Mouse (Mus musculus): ENCODE data around the gene Cxcl13.
"Not testable (repeated sequence)": the region's sequence is repeated elsewhere in the genome, so short reads cannot be mapped to it uniquely, and the experiment has no call there.

Cxcl13 gene

DNA sequence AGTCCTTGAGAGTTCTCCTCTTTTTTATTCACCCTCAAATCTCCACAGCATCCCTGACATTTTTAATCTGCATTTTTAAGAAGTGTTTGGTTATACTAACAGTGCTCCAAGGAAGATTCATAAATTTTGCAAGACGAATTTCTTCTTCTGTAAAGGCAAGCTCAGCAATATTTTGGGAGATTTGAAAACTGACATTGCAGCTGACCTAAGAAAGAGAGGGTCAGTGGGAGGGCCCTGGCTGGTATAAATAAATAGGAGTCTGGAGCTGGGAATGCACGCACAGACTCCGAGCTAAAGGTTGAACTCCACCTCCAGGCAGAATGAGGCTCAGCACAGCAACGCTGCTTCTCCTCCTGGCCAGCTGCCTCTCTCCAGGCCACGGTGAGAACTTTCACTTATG lies at the start of gene Cxcl13:
Gene Cxcl13 (plus strand): TSS at position 301 of the 400 bp plus-strand sequence.
- no peak for DNase-seq (ENCODE audit: low spot score)

DNA sequence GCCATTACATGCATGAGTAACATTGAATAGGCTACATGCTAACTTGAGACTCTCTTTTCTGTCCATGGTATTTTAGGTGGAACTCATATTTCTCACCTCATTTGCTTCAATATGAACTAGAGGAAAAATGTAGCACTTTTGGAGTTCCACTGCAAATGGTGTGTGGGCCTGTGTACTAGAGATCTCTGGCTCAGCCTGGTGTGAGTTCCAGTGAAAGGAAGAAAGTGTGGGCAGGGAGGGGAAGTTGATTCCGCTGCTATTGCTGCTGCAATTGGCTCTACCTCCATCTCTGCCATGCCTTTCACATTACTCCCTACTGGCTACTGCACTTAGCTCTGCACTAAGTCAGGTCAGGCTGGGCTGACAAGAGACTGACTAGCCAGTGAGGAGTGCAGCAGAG lies 45.7 kb upstream of the Cxcl13 start:
- DNase-seq (ENCODE audit: low spot score), result no peak

GRCm38 (mm10) chr5:95918491-95918890 lies 38.3 kb upstream of the Cxcl13 start:
- no peak for DNase-seq (ENCODE audit: low spot score)

DNA sequence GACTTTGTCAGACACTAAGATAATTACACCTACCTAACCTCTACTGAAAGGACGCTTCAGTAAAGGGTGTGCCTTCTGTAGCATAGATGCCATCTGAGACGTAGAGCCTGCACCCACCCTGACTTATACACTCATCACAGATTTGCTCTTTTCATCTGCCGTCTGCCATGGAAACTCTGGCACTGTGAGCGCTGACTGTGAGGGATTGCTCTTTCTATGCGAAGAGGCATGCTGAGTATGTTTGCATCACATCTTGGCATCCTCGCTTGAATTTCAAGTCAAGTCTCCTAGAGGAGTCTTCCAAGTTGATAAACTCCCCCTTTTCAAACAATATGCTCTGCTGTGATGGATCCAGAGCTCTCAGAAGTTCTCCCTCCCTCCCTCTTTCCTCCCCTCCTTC lies 32.7 kb upstream of the Cxcl13 start:
- DNase-seq (ENCODE audit: low spot score), result no peak

- DNase-seq (ENCODE audit: low spot score), result no peak
These were observed 31.4 kb upstream of the Cxcl13 start for GRCm38 (mm10) chr5:95925204-95925930.

DNA sequence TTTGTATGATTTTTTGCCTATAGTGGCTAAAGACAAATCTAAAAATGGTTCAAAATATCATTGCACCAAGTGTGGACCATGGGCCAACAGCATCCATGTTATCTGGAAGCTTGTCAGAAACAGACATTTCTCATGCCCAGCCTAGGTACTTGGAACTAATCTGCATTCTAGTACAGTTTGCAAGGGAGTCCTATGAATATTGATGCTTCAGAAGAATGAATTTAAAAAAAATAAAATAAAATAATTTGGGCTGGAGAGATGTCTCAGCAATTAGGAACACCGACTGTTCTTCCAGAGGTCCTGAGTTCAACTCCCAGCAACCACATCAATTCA lies 30.9 kb upstream of the Cxcl13 start:
- DNase-seq (ENCODE audit: low spot score), result no peak

DNA sequence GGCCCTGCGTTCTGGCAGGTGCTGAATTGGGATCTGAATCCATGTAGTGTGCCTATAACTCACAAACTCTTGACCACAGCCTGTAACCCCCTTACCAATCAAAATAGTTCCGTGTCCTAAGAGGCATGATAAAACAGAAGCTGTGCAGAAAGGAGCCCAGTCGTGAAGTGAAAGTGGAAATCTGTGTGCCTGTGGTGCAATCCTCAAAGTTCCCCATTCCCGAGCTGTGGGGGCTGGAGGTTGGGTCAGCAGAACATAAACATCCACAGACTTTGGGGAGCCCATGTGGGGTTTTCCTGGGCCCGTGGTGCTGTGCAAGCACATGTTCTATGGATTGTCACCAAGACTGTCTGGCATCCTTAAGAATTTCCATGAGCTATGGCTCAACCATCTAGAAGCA lies 21.7 kb upstream of the Cxcl13 start:
- DNase-seq (ENCODE audit: low spot score), result no peak

GRCm38 (mm10) chr5:95936068-95936467 lies 20.7 kb upstream of the Cxcl13 start:
- no peak for DNase-seq (ENCODE audit: low spot score)

GRCm38 (mm10) chr5:95937129-95937528 lies 19.6 kb upstream of the Cxcl13 start:
- DNase-seq (ENCODE audit: low spot score), result no peak

DNA sequence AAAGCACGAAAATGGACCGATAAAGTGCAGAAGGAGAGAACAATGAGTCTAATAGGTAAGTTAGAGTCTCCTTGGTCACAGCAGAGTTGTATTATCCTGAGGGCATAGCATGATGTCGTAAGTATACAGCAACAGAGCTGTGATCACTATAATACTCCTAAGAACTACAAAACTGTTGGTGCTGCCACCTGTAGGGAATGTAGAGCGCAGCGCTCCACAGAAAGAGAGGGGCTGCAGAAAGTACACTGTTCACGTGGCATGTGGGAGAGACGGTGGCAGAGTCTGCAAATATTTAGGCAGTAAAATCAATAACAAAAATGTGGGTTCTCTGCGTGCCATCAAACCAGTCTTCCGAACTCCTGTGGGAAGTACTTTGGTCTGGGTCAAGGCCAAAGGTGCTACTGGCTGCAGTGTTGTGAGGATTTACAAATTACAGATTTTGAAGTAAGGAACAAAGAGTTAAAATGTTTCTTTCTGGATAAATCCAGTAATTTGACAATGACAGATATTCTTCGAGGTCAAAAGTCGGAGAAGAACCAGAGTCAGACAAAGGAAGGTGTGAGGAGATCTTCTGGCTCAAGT lies 18.6 kb upstream of the Cxcl13 start:
- no peak for DNase-seq (ENCODE audit: low spot score)

DNA sequence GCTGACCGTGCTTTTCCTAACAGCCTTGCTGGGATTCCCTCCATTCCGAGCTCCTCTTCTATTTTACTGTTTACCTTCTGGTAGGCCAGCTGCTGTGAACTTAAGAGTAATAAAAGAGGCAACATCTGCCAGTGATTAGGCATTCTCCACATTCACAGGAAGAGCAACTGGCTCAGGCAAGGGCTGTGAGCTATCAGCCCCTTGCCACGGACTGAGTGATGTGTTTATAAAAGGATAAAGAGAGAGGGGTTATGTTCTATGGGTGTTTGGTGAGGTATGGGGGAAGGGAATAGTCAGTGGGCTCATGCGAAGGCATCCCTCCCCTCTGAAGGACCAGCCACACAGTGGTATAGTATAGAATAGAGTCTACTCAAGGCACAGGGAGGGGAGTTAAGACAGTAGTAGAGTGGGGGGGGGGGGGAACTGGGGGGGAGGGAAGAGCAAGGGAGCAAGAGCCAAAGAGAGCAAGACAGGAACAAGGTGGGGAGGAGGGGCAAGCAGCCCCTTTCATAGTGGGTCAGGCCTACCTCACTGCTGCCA lies 16.0 kb upstream of the Cxcl13 start:
- no peak for DNase-seq (ENCODE audit: low spot score)

DNA sequence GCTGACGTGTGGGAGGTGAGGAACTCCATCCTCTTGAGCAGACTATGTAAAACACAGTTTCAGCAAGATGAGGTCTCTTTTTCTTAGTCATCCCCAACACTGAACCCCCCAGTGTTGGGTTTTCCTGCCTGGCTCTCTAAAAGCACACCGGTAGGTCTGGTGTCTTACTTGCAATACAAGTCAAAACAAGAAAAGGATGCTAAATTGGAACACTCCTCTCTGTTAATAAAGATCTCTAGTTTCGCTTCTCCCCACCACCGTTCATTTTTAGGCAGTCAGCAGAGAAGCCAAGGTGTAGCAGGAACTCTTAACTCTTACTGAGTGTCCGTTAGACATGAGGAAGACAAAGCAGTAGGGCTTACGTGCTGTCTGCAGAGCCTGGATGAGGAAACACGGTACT lies 15.2 kb upstream of the Cxcl13 start:
- no peak for DNase-seq (ENCODE audit: low spot score)

GRCm38 (mm10) chr5:95945120-95945519 lies 11.6 kb upstream of the Cxcl13 start:
- no peak for DNase-seq (ENCODE audit: low spot score)

DNA sequence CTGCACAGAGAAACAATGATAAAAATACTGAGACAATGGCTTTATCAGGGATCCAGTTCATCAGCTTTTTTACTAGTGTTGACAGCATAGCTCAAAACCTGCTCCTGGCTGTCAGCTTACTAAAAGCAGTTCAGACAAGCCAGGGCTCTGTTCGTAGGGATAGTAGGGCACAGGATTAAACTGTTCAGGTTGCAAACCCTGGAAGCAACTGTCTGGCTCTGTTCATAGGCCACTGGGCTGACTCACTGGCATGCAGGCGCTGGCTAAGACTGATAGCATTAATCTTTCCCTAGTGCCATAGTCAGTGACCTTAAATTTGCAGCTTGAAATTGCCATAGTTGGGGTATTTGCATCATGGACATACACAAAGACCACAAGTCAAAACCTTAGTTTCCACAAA lies 10.4 kb upstream of the Cxcl13 start:
- DNase-seq (ENCODE audit: low spot score), result no peak

DNA sequence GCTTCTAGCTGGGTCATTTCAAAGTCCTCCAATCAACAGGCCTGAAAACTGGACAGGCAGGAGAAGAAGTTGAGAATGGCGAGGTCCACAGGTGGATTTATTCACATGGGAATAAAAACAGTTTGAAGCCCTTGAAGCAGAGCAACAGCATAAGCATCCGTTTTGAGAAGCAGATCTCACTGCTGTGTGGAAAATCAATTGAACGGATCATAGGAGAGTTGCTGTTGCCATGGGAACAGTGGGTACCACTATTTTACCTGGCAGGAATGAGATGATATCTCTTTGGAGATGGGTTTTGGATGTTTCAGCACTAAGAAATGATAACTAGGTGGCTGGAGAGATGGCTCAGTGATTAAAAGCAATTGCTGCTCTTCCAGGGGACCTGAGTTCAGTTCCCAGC lies 8.1 kb upstream of the Cxcl13 start:
- DNase-seq (ENCODE audit: low spot score), result no peak

DNA sequence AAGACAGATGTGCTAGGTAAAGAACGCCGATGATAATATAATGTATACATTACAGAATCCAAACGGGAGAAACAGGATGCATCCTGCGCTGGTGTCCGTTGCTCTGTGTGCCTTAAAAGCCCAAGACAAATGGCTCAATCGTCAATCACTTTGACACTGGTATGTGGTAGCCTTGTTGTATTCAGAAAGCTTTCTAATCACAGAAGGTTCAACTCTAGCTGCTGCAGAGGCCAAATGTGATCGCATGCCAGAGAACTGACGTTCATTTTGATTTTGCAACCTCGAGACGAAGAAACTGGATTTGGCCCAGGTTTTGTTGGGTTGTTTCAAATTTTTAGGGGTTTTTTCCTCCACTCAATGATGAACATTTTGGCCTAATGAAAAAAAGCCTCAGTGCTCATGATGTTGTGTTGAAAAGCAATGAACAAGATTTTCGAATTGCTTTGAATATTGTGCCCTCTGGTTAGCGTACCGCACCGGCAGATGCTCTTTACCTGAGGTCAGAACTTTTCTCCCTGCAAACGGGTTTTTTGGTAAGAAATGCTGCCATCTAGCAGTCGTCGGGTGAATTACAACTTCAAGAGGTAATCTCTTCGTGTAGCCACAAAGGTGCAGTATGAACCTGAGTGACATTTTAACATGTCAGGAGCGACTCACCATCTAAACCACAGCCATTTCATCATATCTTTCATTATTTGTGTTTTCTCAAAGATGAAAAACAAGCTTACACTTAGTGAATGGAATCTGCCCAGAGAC lies 6.6 kb upstream of the Cxcl13 start:
- DNase-seq (ENCODE audit: low spot score), result peak; percentile 14

DNA sequence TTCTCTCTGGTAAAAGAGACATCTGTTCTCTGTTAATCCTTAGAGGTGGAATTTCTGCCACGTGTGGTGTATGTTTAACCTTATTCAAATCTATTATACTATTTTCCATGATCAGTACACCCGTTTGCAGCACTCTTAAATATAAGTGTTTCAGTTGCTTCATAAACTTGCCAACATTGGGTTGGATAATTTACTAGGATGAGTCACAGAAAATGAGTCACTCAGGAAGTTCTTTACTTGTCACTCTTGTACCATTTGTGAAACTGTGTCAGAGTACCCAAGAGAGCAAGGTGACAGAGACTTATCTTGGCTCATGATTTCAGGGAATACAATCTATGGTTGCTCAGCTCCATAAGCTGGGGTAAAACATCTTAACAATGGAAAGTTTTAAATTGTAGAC lies 8.2 kb downstream of the Cxcl13 start:
- no peak for DNase-seq (ENCODE audit: low spot score)

DNA sequence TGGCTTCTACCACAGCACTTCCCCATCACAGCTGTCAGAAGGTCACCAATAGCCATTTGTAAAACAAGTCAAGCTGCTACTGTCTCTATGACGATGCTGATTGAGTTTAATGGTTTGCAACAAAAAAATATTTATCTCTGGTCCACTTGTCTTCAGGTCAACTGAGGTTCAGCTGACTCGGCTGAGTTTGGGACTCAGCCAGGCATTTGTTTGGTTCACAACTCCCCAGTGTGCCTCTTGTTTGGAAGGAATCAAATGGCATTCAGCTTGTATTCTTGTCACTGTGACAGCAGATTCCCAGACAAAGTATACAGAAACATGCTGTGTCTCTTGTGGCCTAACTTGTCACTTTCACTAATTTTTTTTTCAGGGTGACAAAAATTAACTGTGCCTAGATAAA lies 9.9 kb downstream of the Cxcl13 start:
- DNase-seq (ENCODE audit: low spot score), result no peak

DNA sequence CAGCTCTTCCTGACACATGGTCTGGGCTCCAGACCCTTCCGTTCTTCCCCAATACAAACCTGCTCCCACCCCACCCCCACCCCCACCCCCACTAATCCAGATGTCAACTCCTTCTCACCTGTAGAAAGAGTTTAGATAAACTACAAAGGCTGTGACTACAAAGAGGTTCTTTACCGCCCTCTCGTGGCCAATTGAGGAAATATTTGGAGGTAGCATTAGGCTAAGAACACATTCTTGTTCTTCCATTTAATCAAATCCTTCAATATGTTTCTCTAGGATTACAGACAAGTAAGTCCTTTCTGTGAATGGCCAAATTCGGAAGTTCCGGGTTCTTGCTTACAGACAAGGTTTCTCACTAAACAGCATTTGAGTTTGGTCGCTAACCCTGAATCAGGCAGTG lies 14.1 kb downstream of the Cxcl13 start:
- DNase-seq (ENCODE audit: low spot score), result no peak

DNA sequence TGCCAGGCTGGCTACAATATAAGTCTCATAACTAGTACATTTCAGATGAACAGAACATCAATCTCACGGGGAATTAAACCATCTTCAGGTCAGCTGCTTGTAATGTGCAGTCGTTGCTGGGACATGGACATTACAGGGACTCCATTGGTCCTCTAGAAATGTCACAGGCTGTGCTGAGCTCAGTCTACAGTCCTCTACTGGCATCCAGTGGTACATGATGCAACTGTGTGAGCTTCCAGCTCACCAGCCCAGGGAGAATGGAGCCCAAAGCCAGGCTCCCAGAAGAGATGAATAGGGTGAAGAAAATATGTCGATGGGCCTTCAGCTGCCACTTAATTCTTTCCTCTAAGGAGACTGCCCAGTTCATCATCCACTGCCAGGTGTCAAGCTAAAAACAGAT lies 15.5 kb downstream of the Cxcl13 start:
- DNase-seq (ENCODE audit: low spot score), result no peak

- DNase-seq (ENCODE audit: low spot score), result not testable (repeated sequence)
These were observed 17.1 kb downstream of the Cxcl13 start for GRCm38 (mm10) chr5:95973806-95974205.

DNA sequence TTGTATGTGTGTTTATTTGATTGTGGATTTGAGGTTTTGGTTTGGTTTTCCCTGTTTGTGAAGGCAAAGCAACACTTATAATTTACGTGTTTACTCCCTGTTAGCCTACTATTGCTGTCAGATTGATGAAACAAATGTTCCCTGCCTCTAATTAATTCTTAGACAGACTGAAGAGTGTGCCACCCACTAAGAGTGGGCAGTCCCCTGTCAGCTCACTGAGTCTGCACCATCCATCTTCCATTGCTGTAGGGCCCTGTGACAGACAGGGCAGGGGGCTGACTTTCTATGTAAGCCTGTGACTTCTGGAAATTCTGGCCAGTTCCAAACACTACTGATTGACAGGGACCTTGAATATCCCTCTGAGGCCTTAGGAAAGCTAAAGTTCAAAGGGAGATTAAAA lies 19.5 kb downstream of the Cxcl13 start:
- DNase-seq (ENCODE audit: low spot score), result no peak

GRCm38 (mm10) chr5:95983797-95984486 lies 27.2 kb downstream of the Cxcl13 start:
- DNase-seq (ENCODE audit: low spot score), result no peak
